Mouse (Mus musculus) left cerebral cortex, adult 2 months (tissue): ENCODE data around the gene Iqsec1. TPM values are rescaled to one million over a fixed set of nuclear protein-coding genes. Genes with fewer than 3 reads are reported as not detected.

Experiments
- DNase-seq, 2 experiments: peaks; one replicate each; pipeline ENCODE4 v3.0.0; 2021 to 2022; ENCODE audit warnings: low spot score in 2 of 2, mixed read lengths in 1 of 2; ENCODE audit errors: extremely low spot score in 1 of 2
- H3K27ac ChIP-seq: fragments of 200-600 bp; 2 replicates; pipeline ENCODE4 v1.8.1; 2022
- H3K4me3 ChIP-seq: fragments of 200-600 bp; 2 replicates; pipeline ENCODE4 v1.8.1; 2022
- CTCF ChIP-seq: fragments of 200-600 bp; IDR thresholded peaks from 2 replicates; pipeline ENCODE4 v1.8.1; 2022; ENCODE audit warnings: antibody characterized with exemption, mild to moderate bottlenecking, moderate library complexity
- intact Hi-C: fragments of 180-260 bp; cut with DNase I; formaldehyde crosslinking; loops from one replicate; pipeline ENCODE4 v1.15.1; 2025
- total RNA-seq, 2 experiments: library from RNA; stranded (reverse); gene quantifications; 2 replicates each; pipeline ENCODE4 v1.2.3; 2021

Iqsec1 gene
- total RNA-seq, 2 experiments from 2014 or later, result 369 to 377 TPM

DNA sequence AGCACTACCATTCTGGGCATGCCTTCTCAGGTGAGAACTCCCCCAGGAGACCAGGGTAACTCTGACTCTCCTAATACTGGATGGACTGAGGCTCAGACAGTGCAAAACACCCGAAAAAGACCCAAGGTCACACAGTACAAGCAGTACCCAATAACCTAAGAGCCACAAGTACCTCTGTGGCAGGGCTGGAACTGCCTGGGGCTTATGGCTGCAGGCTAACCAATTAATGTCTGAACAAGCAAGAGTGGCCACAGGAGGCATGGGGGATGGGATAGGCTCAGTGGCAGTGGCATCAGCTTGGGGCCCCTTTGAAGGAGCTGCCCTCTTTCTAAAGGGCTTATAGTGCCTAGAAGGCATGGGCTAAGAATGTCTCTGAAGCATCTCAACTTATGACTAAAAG is 263.0 kb downstream of the Iqsec1 start:
- intact Hi-C loops, result no loop called here
- no peak overlapping the region for H3K4me3 ChIP-seq
- DNase-seq, result no peak
- H3K27ac ChIP-seq, result no peak overlapping the region
- no peak for TF ChIP-seq CTCF

DNA sequence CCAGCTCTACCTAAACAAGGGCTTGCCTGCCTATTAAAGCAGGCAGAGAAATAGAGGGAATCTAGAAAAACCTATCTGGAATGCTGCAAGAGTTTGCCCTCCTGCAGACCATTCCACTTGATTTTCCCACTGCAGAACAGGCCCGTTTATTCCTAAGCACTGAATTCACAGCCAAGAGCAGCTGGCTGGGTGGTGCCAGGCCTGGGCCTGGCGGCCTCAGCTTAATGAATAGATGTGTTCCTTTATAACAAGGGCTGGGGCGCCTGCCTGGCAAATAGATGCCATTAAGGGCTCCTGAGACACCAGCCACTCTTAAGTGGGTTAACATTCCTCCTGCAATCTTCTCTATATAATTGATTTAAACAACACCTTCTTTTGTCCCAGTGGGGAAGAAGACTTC is 265.5 kb downstream of the Iqsec1 start:
- no peak for TF ChIP-seq CTCF
- Histone ChIP-seq H3K27ac (peak overlapping the region; percentile 7; the same call in 1 of the 2 replicates), H3K4me3 (no peak overlapping the region)
- intact Hi-C loops, result no loop called here
- DNase-seq, result no peak

DNA sequence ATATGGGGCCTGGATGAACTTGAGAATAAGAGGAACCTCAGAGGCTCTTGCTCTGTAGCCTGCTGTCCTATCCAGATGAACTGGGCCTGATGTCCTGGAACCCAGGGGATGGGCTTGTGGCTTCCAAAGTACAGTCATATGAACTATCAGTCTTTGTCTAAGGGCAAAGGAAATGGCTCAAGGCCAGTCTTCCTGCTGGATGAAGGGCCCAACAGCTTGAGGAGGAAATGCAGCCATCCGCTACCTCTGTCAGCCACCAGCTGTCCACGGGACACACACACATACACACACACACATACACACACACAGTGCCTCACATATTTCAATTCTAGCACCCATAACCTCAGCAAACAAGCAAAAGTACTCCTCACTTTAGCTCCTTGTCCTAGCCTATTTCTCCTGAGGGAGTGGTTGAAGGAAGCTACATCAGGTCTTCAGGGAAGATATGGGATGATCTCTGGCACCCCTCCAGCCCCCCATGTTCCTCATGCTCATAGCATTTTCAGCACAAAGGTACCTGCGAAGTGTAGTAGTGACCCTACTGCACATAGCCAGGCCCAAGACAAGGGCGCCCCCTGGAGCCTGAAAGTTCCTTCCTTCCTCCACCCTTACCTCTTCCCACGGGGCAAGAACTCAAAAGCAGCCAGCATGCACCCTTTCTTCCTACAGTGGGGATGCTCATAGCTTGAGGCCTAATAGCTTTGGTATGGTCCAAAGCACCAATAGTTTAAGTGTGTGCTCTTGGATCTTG is 267.3 kb downstream of the Iqsec1 start:
- intact Hi-C loops, result no loop called here

GRCm38 (mm10) chr6:90720201-90720600 is 268.3 kb downstream of the Iqsec1 start:
- no peak overlapping the region for H3K4me3 ChIP-seq
- no peak for DNase-seq
- no peak overlapping the region for H3K27ac ChIP-seq
- TF ChIP-seq CTCF, result no peak
- intact Hi-C loops, result no loop called here

More for the DNA sequence above, 267.3 kb downstream of the Iqsec1 start:
- H3K27ac ChIP-seq, result no peak overlapping the region
- H3K4me3 ChIP-seq, result no peak overlapping the region
- no peak for DNase-seq
- peak; percentile 58 for TF ChIP-seq CTCF

DNA sequence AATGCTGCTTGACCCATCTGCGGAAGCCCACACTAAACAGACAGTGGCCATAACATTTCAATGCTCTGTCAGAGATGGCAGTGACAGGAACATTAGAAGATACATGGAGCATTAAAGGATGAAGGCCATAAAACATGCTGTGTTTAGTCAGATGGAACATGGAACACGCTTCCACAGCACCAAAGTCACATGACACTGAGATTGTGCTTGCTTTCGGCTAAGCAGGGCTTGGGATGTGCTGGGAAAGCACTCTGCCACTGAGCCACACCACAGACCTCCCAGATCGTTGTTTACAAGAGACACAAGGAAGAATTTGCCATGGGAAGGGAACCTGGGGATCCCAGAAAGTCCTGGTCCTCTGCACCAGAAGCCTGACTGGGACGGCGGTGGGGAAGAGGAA is 269.1 kb downstream of the Iqsec1 start:
- no peak for DNase-seq
- intact Hi-C loops, result no loop called here
- no peak for TF ChIP-seq CTCF
- Histone ChIP-seq H3K27ac (no peak overlapping the region), H3K4me3 (no peak overlapping the region)

DNA sequence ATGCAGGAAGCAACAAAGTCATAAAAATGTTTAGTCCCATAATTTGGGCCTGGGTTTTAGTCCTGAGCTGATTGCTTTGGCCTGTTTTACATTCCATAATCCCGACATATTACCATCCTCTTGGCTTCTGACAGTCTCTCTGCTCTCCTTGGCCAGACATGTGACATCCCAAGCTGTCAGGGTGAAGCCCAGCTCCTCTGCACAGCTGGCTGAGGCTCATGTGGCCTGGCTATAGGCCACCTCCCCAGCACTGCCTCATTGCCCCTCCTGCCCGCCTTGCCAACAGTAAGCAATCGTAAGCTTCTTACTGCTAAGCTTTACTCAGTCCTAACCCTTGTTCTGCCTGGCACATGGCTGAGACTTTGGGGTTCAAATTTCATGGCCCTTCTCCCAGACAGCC is 270.0 kb downstream of the Iqsec1 start:
- Histone ChIP-seq H3K27ac (no peak overlapping the region), H3K4me3 (no peak overlapping the region)
- intact Hi-C loops, result no loop called here
- TF ChIP-seq CTCF, result no peak
- no peak for DNase-seq

- no peak overlapping the region for H3K4me3 ChIP-seq
- no peak overlapping the region for H3K27ac ChIP-seq
- no peak for DNase-seq
- intact Hi-C loops, result no loop called here
- TF ChIP-seq CTCF, result no peak
Observed at GRCm38 (mm10) chr6:90717711-90718110, 270.8 kb downstream of the Iqsec1 start.

- intact Hi-C loops, result no loop called here
- no peak overlapping the region for H3K27ac ChIP-seq
- TF ChIP-seq CTCF, result no peak
- no peak for DNase-seq
- H3K4me3 ChIP-seq, result peak overlapping the region; percentile 42
Observed at GRCm38 (mm10) chr6:90716853-90717252, 271.6 kb downstream of the Iqsec1 start.

GRCm38 (mm10) chr6:90716066-90716704 is 272.3 kb downstream of the Iqsec1 start:
- peak overlapping the region; percentile 42 for H3K4me3 ChIP-seq
- H3K27ac ChIP-seq, result peak overlapping the region; percentile 3
- no peak; the same call in 1 of the 2 replicates for TF ChIP-seq CTCF
- intact Hi-C loops, result no loop called here
- DNase-seq, result peak in 1 of 2 experiments; percentile 50

- H3K27ac ChIP-seq, result peak overlapping the region; percentile 3
- DNase-seq, result no peak
- intact Hi-C loops, result no loop called here
- no peak for TF ChIP-seq CTCF
- peak overlapping the region; percentile 42 for H3K4me3 ChIP-seq
Observed at GRCm38 (mm10) chr6:90715245-90715905, 273.1 kb downstream of the Iqsec1 start.

DNA sequence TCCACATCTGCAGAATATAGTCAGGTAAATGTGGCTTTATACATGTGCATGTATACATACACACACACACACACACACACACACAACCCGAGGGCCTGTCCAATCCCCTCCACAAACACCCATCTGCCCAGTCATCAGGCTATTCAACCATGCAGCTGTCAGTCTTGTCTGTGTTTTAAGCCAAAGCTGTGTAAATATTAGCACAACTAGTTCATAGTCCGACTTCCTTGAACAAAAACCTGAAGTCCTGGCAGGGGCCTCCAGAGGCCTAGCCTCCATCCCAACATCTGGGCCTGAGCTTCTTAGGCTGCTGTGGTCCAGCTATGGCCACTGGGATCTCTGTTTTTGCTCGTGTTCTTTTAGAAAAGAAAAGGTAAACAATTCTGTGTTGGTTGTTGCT is 274.8 kb downstream of the Iqsec1 start:
- H3K27ac ChIP-seq, result no peak overlapping the region
- DNase-seq, result no peak
- no peak for TF ChIP-seq CTCF
- intact Hi-C loops, result no loop called here
- no peak overlapping the region for H3K4me3 ChIP-seq
